In the genomic region with DNA sequence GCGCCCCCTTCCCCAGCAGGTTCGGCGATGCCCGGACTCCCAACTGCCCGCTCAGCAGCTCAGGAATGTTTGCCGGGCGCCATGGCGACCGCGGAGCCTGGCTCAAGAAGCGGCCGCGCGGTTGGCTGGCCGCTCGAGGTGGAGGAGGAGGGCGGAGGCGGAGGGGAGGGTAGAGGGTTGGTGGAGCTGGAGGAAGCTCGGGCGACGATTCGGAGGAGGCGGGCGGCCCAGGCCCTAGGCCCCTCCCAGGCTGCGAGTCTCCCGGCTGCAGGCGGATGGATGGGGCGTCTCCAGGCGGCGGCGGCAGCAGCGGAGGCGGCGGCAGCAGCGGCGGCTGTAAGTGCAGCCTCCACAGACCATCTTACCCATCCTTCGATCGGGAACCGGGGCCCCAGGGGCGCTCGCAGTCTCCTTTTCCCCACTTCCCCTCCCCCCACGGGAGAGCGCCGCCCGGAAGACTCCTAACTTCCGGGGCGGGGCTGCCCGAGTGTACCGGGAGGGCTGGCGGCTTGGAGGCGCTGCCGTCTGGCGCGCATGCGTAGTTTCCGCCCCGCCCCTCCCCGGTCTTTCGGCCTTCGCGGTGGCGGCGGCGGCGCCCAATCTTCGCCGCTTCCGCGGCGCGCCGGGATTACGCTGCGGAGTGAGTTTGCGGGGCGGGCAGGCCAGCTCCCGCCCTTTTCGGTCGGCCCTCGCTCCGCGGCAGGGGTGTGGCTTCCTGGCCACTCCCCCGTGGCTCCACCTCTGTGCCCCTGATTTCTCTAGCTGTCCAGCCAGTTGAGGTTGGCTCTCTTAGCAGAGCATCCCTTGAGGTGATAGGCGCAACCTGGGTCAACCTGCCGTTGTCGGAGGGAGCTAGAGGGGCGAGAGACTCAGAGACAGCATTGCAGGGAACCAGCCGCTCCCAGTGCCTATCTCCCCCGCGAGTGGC, we compare ENCODE assay signal across 8 mouse cellular contexts. TPM values are rescaled to one million over a fixed set of nuclear protein-coding genes. Genes with fewer than 3 reads are reported as not detected.
DNase-seq lines count a peak whose midpoint lies in the region; ATAC-seq lines count a peak whose summit lies in the region.

Gene Mier1, plus strand, starts transcription at position 207 of the 928 bp plus-strand sequence.
Gene Wdr78, minus strand, starts transcription at position 372 of the 928 bp plus-strand sequence.

- peaks cover 27% of the 10 kb centered on the region for H3K4me1 ChIP-seq in heart, embryonic 13.5 days
- peaks cover 31% of the 10 kb centered on the region for H3K4me1 ChIP-seq in liver, embryonic 12.5 days
- peaks cover 21% of the 10 kb centered on the region for H3K4me1 ChIP-seq in stomach, embryonic 15.5 days

- peak within 1 kb of the TSS; percentile 91 for H3K9ac ChIP-seq in heart, embryonic 13.5 days
- peak within 1 kb of the TSS; percentile 84 for H3K9ac ChIP-seq in liver, embryonic 12.5 days
- peak within 1 kb of the TSS; percentile 81 for H3K9ac ChIP-seq in stomach, embryonic 15.5 days

- H3K27ac ChIP-seq in heart, embryonic 13.5 days (replicated peaks), result peak within 1 kb of the TSS; percentile 99
- peak within 1 kb of the TSS; percentile 97 for H3K27ac ChIP-seq in liver, embryonic 12.5 days
- peak within 1 kb of the TSS; percentile 100 for H3K27ac ChIP-seq in stomach, embryonic 15.5 days

- peak; percentile 91 for ATAC-seq in erythroid progenitor cell, adult 5-6 weeks (replicated peaks; ENCODE audit: low FRiP score, poor library complexity, severe bottlenecking)
- ATAC-seq in heart, embryonic 13.5 days (ENCODE audit: extremely low read depth, insufficient number of reproducible peaks, low FRiP score, low TSS enrichment), result peak; percentile 95
- ATAC-seq in liver, embryonic 12.5 days, result peak; percentile 98
- peak; percentile 99 for ATAC-seq in stomach, embryonic 15.5 days (ENCODE audit: insufficient read depth, low FRiP score, low read depth)

- H3K4me3 ChIP-seq in heart, embryonic 13.5 days, result peak within 1 kb of the TSS; percentile 93
- peak within 1 kb of the TSS; percentile 89 for H3K4me3 ChIP-seq in liver, embryonic 12.5 days
- peak within 1 kb of the TSS; percentile 90 for H3K4me3 ChIP-seq in stomach, embryonic 15.5 days (replicated peaks)

- no peaks in the 10 kb centered on the region for H3K27me3 ChIP-seq in heart, embryonic 13.5 days (replicated peaks)
- no peaks in the 10 kb centered on the region for H3K27me3 ChIP-seq in liver, embryonic 12.5 days (replicated peaks)
- no peaks in the 10 kb centered on the region for H3K27me3 ChIP-seq in stomach, embryonic 15.5 days (replicated peaks)

- H3K36me3 ChIP-seq in heart, embryonic 13.5 days, result peaks cover 11% of the 10 kb centered on the region
- H3K36me3 ChIP-seq in liver, embryonic 12.5 days, result peaks cover 26% of the 10 kb centered on the region
- 0 out of 2 replicates have a peak, but pooled peaks cover 3% of the 10 kb centered on the region for H3K36me3 ChIP-seq in stomach, embryonic 15.5 days

- H3K9me3 ChIP-seq in heart, embryonic 13.5 days, result no peaks in the 10 kb centered on the region
- H3K9me3 ChIP-seq in liver, embryonic 12.5 days (replicated peaks), result no peaks in the 10 kb centered on the region
- H3K9me3 ChIP-seq in stomach, embryonic 15.5 days, result no peaks in the 10 kb centered on the region

- peak; percentile 96 for DNase-seq in CD4-positive helper T cell, adult 2 months (ENCODE audit: low read depth, low spot score)
- peak; percentile 90 for DNase-seq in brain, embryonic 18.5 days (ENCODE audit: low read depth, low spot score)
- DNase-seq in kidney, postnatal 10 days, result peak; percentile 98
- peak; percentile 95 for DNase-seq in natural killer cell, adult 2 months (ENCODE audit: low spot score in 2 of 2)

- peak within 1 kb of the TSS; percentile 88 for H3K4me2 ChIP-seq in heart, embryonic 13.5 days
- H3K4me2 ChIP-seq in liver, embryonic 12.5 days, result peak within 1 kb of the TSS; percentile 89
- H3K4me2 ChIP-seq in stomach, embryonic 15.5 days, result peak within 1 kb of the TSS; percentile 72

- WGBS in heart, embryonic 13.5 days, result under 1% methylated on average over 74 of the region's 90 CpGs
- under 1% methylated on average over 79 of the region's 90 CpGs for WGBS in liver, embryonic 12.5 days (ENCODE audit: insufficient replicate concordance)
- under 1% methylated on average over 84 of the region's 90 CpGs for WGBS in stomach, embryonic 15.5 days

RNA-seq across cellular contexts. Expression of gene Mier1, which starts in this region (rescaled TPM):
- 134 and 164 TPM in 2 replicates for total RNA-seq in erythroid progenitor cell, adult 5-6 weeks (2015; ENCODE audit: low replicate concordance)
- 151 and 175 TPM in 2 replicates for total RNA-seq in erythroid progenitor cell, adult 5-6 weeks (2017; ENCODE audit: low replicate concordance)
- 24.0 and 29.3 TPM in 2 replicates for polyA plus RNA-seq in heart, embryonic 13.5 days (2015; fragmentation: Nextera tagmentation; extraction: Ambion mirVana)
- 35.1 and 39.4 TPM in 2 replicates for polyA plus RNA-seq in liver, embryonic 12.5 days (2016; fragmentation: Nextera tagmentation; extraction: Ambion mirVana)
- polyA plus RNA-seq in stomach, embryonic 15.5 days (2015; fragmentation: Nextera tagmentation; extraction: Ambion mirVana), result 44.7 and 49.3 TPM in 2 replicates

RNA-seq across cellular contexts. Expression of gene Wdr78, which starts in this region (rescaled TPM):
- total RNA-seq in erythroid progenitor cell, adult 5-6 weeks (2015; ENCODE audit: low replicate concordance), result 0.72 and 1.7 TPM in 2 replicates
- total RNA-seq in erythroid progenitor cell, adult 5-6 weeks (2017; ENCODE audit: low replicate concordance), result 1.6 and 4.2 TPM in 2 replicates
- polyA plus RNA-seq in heart, embryonic 13.5 days (2015; fragmentation: Nextera tagmentation; extraction: Ambion mirVana), result 0.83 and 1.4 TPM in 2 replicates
- 1.0 and 1.1 TPM in 2 replicates for polyA plus RNA-seq in liver, embryonic 12.5 days (2016; fragmentation: Nextera tagmentation; extraction: Ambion mirVana)
- 2.1 and 2.3 TPM in 2 replicates for polyA plus RNA-seq in stomach, embryonic 15.5 days (2015; fragmentation: Nextera tagmentation; extraction: Ambion mirVana)

Comparison
In these comparisons a context has a peak if more than half of its experiments do, and no peak if none do; other contexts are left out.
1. Peak in every context shown above with its lines: DNase-seq, ATAC-seq, H3K4me3 ChIP-seq and H3K27ac ChIP-seq.